Mouse (Mus musculus): ENCODE results near the gene Dedd2.

DNA sequence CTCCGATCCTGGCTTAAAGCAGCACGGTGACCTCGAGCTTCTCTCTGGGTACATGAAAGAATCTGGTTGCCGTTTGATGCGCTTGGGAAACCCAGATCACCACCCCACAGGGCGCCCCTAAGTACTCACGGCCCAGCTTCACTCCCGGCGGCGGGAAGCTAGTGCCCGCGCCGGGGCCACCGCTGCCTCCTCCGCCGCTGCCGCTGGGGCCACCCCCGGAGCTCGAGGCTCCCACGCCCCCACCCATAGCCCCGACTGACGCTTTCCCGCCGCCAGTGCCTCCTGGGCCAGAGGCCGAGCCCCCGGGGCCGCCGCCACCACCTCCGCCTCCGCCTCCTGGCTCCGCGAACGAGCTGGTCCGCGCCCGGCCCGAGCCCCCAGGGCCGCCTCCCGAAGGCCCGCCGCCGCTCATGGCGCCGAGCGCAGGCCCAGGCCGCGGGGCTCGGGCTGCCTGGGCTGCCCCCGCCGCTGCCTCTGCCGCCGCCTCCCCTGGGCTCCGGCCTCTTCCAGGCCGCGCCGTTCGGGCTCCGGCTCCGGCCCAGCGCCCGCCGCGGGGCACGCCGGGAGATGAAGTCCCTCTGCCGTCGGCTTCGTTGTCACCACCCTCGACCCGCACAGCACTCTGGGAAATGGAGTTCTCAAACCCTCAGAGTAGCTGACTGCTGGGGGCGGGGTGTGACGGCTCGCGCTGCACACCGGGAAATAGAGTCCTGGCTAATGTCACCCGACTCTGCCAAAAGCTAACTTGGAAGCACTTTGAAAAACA lies 17.0 kb upstream of the Dedd2 start, which contains the start of gene Gsk3a:
- TF ChIP-seq CTCF (IDR thresholded peaks at IDR 0.05; ENCODE audit: borderline replicate concordance, insufficient read depth, low read depth, low read length) (no peak), POLR2A (IDR thresholded peaks at IDR 0.05; ENCODE audit: borderline replicate concordance, insufficient read depth, low read length) (peak; percentile 44; the same call in 1 of the 2 replicates)

All from cerebellum, adult 2 months (tissue).